In the genomic region with DNA sequence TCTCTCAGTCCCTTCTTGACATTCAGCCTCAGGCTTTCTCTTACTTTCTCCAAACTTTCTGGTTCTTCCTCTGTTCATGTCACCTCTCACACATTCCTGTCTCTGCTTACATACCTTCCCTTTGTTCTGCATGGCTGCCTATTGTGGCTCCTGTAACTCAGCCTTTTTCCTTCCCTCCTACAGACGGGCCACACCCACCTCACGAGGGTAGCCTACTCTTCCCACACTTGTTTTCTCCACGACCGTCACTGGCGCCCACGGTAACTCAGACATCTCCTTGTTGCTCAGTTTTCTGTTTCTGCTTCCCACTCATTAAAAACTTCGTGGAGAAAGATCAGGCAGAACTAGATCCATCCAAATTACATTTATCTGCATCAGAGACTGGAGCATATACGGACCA, we compare ENCODE assay signal across 32 mouse cellular contexts.
A peak's percentile ranks its signal among the peaks of the same experiment; 100 is the strongest.
DNase-seq lines count a peak whose midpoint lies in the region; ATAC-seq and TF ChIP-seq lines count a peak whose summit lies in the region.
"Had no signal": no experiment of that assay in that cellular context is flagged by ENCODE, and none has a peak within 500 bp of the region (broad histone marks: within the 10 kb centered on the region; RNA-seq: fewer than 3 reads in every experiment).

No protein-coding gene starts in this region.

- H3K4me2 ChIP-seq in CH12.LX (ENCODE audit: insufficient read depth, low read depth, poor library complexity, severe bottlenecking), result peak overlapping the region; percentile 27
- H3K4me2 ChIP-seq: embryonic facial prominence, embryonic 15.5 days; heart, embryonic 12.5 days; hindbrain, embryonic 14.5 days; limb, embryonic 15.5 days; midbrain, embryonic 15.5 days; neural tube, embryonic 15.5 days had no signal

- no peak for TF ChIP-seq RAD21 in CH12.LX (IDR thresholded peaks at IDR 0.05; ENCODE audit: low read depth, low read length)

- dilution Hi-C loops in CH12.LX (cut with MboI; ENCODE audit: extremely low pct_ligation_motif_present, extremely low pct_unique_long_range_greater_than_20kb, low sequenced_read_pairs), result no loop called here

- no peak overlapping the region for H3K27ac ChIP-seq in CH12.LX (ENCODE audit: insufficient read depth, low read depth)
- H3K27ac ChIP-seq in ES-Bruce4 (ENCODE audit: insufficient read depth, low read length), result no peak overlapping the region
- peak overlapping the region; percentile 47; the same call in 1 of the 2 replicates for H3K27ac ChIP-seq in embryonic fibroblast, embryonic 13.5 days (ENCODE audit: insufficient read depth, low read length)
- H3K27ac ChIP-seq: embryonic facial prominence, embryonic 15.5 days; heart, adult 2 months; hindbrain, embryonic 14.5 days; layer of hippocampus, adult 2 months; liver, embryonic 14.5 days; macrophage; midbrain, embryonic 15.5 days; neural tube, embryonic 15.5 days had no signal

- H3K27me3 ChIP-seq in CH12.LX (replicated peaks) (no peaks in the 10 kb centered on the region), ES-Bruce4 (ENCODE audit: control insufficient read depth, insufficient read depth, low read length, poor library complexity, severe bottlenecking) (no peaks in the 10 kb centered on the region)
- H3K27me3 ChIP-seq: embryonic facial prominence, embryonic 15.5 days; heart, embryonic 12.5 days; limb, embryonic 15.5 days; midbrain, embryonic 15.5 days; neural tube, embryonic 15.5 days; Patski had no signal

- TF ChIP-seq CTCF in CH12.LX (conservative IDR thresholded peaks at IDR 0.05 in 1 of 2, IDR thresholded peaks at IDR 0.05 in 1 of 2; ENCODE audit: low read depth in 2 of 2, low read length in 2 of 2), result no peak
- no peak for TF ChIP-seq CTCF in ES-Bruce4 (IDR thresholded peaks at IDR 0.05; ENCODE audit: low read depth, low read length)
- no peak for TF ChIP-seq CTCF in embryonic fibroblast, embryonic 13.5 days (IDR thresholded peaks at IDR 0.05; ENCODE audit: borderline replicate concordance, insufficient read depth, low read length)

- H3K36me3 ChIP-seq in CH12.LX (replicated peaks in 1 of 2; ENCODE audit: control insufficient read depth in 1 of 2, insufficient read depth in 1 of 2, low read length in 1 of 2) (no peaks in the 10 kb centered on the region), ES-Bruce4 (ENCODE audit: control insufficient read depth, insufficient read depth, low read length, poor library complexity, severe bottlenecking) (no peaks in the 10 kb centered on the region)
- H3K36me3 ChIP-seq: embryonic facial prominence, embryonic 15.5 days; heart, embryonic 12.5 days; limb, embryonic 15.5 days; midbrain, embryonic 15.5 days; neural tube, embryonic 15.5 days had no signal

- no peak for TF ChIP-seq POLR2A in CH12.LX (IDR thresholded peaks at IDR 0.05; ENCODE audit: low read depth, low read length)
- no peak for TF ChIP-seq POLR2A in ES-Bruce4 (IDR thresholded peaks at IDR 0.05; ENCODE audit: insufficient read depth, low read length)
- TF ChIP-seq POLR2A in embryonic fibroblast, embryonic 13.5 days (IDR thresholded peaks at IDR 0.05; ENCODE audit: low read depth, low read length), result no peak

- in situ Hi-C loops in CH12.LX (cut with MboI; ENCODE audit: low pct_ligation_motif_present, low pct_unique_long_range_greater_than_20kb, low sequenced_read_pairs), result no loop called here

- H3K9me3 ChIP-seq in CH12.LX (replicated peaks; ENCODE audit: low read length), result no peaks in the 10 kb centered on the region
- H3K9me3 ChIP-seq in ES-Bruce4 (replicated peaks; ENCODE audit: control insufficient read depth, insufficient read depth, low read length, poor library complexity, severe bottlenecking), result no peaks in the 10 kb centered on the region
- H3K9me3 ChIP-seq: embryonic facial prominence, embryonic 15.5 days; heart, embryonic 12.5 days; limb, embryonic 15.5 days; midbrain, embryonic 15.5 days; neural tube, embryonic 15.5 days had no signal

- TF ChIP-seq EP300 in CH12.LX (IDR thresholded peaks at IDR 0.05; ENCODE audit: low read length) (no peak), ES-Bruce4 (IDR thresholded peaks at IDR 0.05; ENCODE audit: insufficient read depth, low read depth, low read length) (0 out of 2 replicates have a peak, but pooled peaks have one; percentile 43)

- no peaks in the 10 kb centered on the region for H3K79me2 ChIP-seq in CH12.LX (replicated peaks; ENCODE audit: control insufficient read depth, extremely low read depth, insufficient read depth, poor library complexity, severe bottlenecking)

- H3K4me3 ChIP-seq in CH12.LX (replicated peaks in 1 of 3; ENCODE audit: low read depth in 2 of 3, low read length in 2 of 3, poor library complexity in 1 of 3) (no peak overlapping the region), ES-Bruce4 (ENCODE audit: low read depth, low read length) (no peak overlapping the region)
- H3K4me3 ChIP-seq in embryonic fibroblast, embryonic 13.5 days (ENCODE audit: insufficient read depth, low read length), result no peak overlapping the region
- H3K4me3 ChIP-seq: embryonic facial prominence, embryonic 15.5 days; heart, adult 2 months; heart, embryonic 12.5 days; layer of hippocampus, adult 2 months; limb, embryonic 15.5 days; midbrain, embryonic 15.5 days; neural tube, embryonic 15.5 days had no signal

- H3K4me1 ChIP-seq in CH12.LX (ENCODE audit: control insufficient read depth in 1 of 2, insufficient read depth in 2 of 2), result peaks cover 5% of the 10 kb centered on the region in 2 experiments; a peak in 3 of 4 replicates
- peaks cover 2% of the 10 kb centered on the region for H3K4me1 ChIP-seq in ES-Bruce4 (ENCODE audit: control insufficient read depth, insufficient read depth, low read length)
- H3K4me1 ChIP-seq in embryonic fibroblast, embryonic 13.5 days (ENCODE audit: control insufficient read depth, insufficient read depth, low read length), result peaks cover 11% of the 10 kb centered on the region
- H3K4me1 ChIP-seq: embryonic facial prominence, embryonic 15.5 days; heart, embryonic 12.5 days had no signal

- intact Hi-C loops in left cerebral cortex, postnatal 10 days (cut with DNase I), result no loop called here

- ATAC-seq in megakaryocyte, adult 5-6 weeks (ENCODE audit: poor library complexity, severe bottlenecking), result no peak
- ATAC-seq in granulocyte monocyte progenitor cell, adult 5-6 weeks (replicated peaks; ENCODE audit: poor library complexity, severe bottlenecking), result no peak
- ATAC-seq: forebrain, embryonic 16.5 days; intestine, postnatal 0 days had no signal

- peak; percentile 28 to 44 for DNase-seq in left cerebral cortex, adult 18-20 months (ENCODE audit: low spot score in 2 of 2)
- DNase-seq in left cerebral cortex, postnatal 10 days (ENCODE audit: extremely low spot score in 1 of 2, low spot score in 2 of 2), result no peak
- no peak for DNase-seq in CH12.LX (ENCODE audit: extremely low read depth)
- no peak for DNase-seq in retina, postnatal 1 day
- DNase-seq: adrenal gland, postnatal 25 days; B cell, adult 2 months; cerebellum, adult 18-20 months; cerebellum, postnatal 10 days; gastrocnemius, postnatal 25 days; heart, adult 2 months; kidney, adult 9 months; kidney, postnatal 25 days; lung, adult 2 months; lung, postnatal 10 days; spleen, adult 18-20 months; thymus, postnatal 14 days had no signal

- H3K9ac ChIP-seq in CH12.LX (ENCODE audit: insufficient read depth, low read depth), result no peak overlapping the region
- H3K9ac ChIP-seq in ES-Bruce4 (ENCODE audit: low read depth, poor library complexity, severe bottlenecking), result no peak overlapping the region
- H3K9ac ChIP-seq: embryonic facial prominence, embryonic 15.5 days; heart, embryonic 12.5 days; hindbrain, embryonic 14.5 days; limb, embryonic 15.5 days; liver, embryonic 14.5 days; midbrain, embryonic 15.5 days; neural tube, embryonic 15.5 days had no signal

TF ChIP-seq in CH12.LX, 34 proteins besides CTCF, POLR2A, EP300 and RAD21:
- TF ChIP-seq BHLHE40 (IDR thresholded peaks at IDR 0.05; ENCODE audit: low read depth, low read length), result no peak
- TF ChIP-seq ZNF384 (IDR thresholded peaks at IDR 0.05; ENCODE audit: low read depth, low read length), result no peak
- no peak for TF ChIP-seq ETS1 (conservative IDR thresholded peaks at IDR 0.05; ENCODE audit: low read depth, low read length)
- TF ChIP-seq ZKSCAN1 (IDR thresholded peaks at IDR 0.05; ENCODE audit: borderline replicate concordance, low read depth, low read length), result no peak
- TF ChIP-seq ELF1 (IDR thresholded peaks at IDR 0.05; ENCODE audit: low read depth, low read length), result no peak
- no peak for TF ChIP-seq MYC (IDR thresholded peaks at IDR 0.05; ENCODE audit: low read depth, low read length)
- TF ChIP-seq MAZ (IDR thresholded peaks at IDR 0.05; ENCODE audit: low read depth, low read length), result no peak
- no peak for TF ChIP-seq SIN3A (IDR thresholded peaks at IDR 0.05; ENCODE audit: low read length)
- no peak for TF ChIP-seq HCFC1 (IDR thresholded peaks at IDR 0.05; ENCODE audit: low read depth, low read length)
- TF ChIP-seq JUND (conservative IDR thresholded peaks at IDR 0.05; ENCODE audit: low read depth, low read length), result no peak
- TF ChIP-seq IRF4 (IDR thresholded peaks at IDR 0.05; ENCODE audit: low read depth, low read length), result no peak
- no peak for TF ChIP-seq SMC3 (IDR thresholded peaks at IDR 0.05; ENCODE audit: low read depth, low read length)
- TF ChIP-seq USF2 (conservative IDR thresholded peaks at IDR 0.05; ENCODE audit: low read depth, low read length), result no peak
- no peak for TF ChIP-seq USF1 (IDR thresholded peaks at IDR 0.05; ENCODE audit: low read depth, low read length)

Comparison
In these comparisons a context has a peak if more than half of its experiments do, and no peak if none do; other contexts are left out.
1. DNase-seq: peak in left cerebral cortex, adult 18-20 months (2 of 2); none in left cerebral cortex, postnatal 10 days (0 of 2), CH12.LX (single experiment) and retina, postnatal 1 day (single experiment).